Mouse (Mus musculus) midbrain, embryonic 12.5 days (tissue): ENCODE measurements around the gene Grn. TPM values are rescaled to one million over a fixed set of nuclear protein-coding genes. Genes with fewer than 3 reads are reported as not detected.
A peak's percentile ranks its signal among the peaks of the same experiment; 100 is the strongest.

Experiments
- ATAC-seq: fragments of 200-750 bp; cut with Nextera tagmentation; 2 replicates; pipeline ENCODE4 v1.8.0; 2017; ENCODE audit warnings: low read depth, moderate TSS enrichment, moderate library complexity; ENCODE audit not compliant: low FRiP score
- H3K27ac ChIP-seq: fragments of 300-500 bp; sonication (generic); replicated peaks from 2 replicates; pipeline ENCODE4 v1.5.1; 2016; ENCODE audit warnings: mild to moderate bottlenecking
- H3K27me3 ChIP-seq: fragments of 300-500 bp; sonication (generic); 2 replicates; pipeline ENCODE4 v1.6.1; 2016; ENCODE audit warnings: mild to moderate bottlenecking
- H3K36me3 ChIP-seq: fragments of 300-500 bp; sonication (generic); 2 replicates; pipeline ENCODE4 v1.6.1; 2016
- H3K4me1 ChIP-seq: fragments of 300-500 bp; sonication (generic); 2 replicates; pipeline ENCODE4 v1.6.1; 2016
- H3K4me2 ChIP-seq: fragments of 300-500 bp; sonication (generic); replicated peaks from 2 replicates; pipeline ENCODE4 v1.6.1; 2016; ENCODE audit warnings: mild to moderate bottlenecking, moderate library complexity
- H3K4me3 ChIP-seq: fragments of 300-500 bp; sonication (generic); 2 replicates; pipeline ENCODE4 v1.5.1; 2016; ENCODE audit warnings: mild to moderate bottlenecking
- H3K9ac ChIP-seq: fragments of 300-500 bp; sonication (generic); replicated peaks from 2 replicates; pipeline ENCODE4 v1.6.1; 2016; ENCODE audit warnings: mild to moderate bottlenecking, moderate library complexity
- H3K9me3 ChIP-seq: fragments of 300-500 bp; sonication (generic); 2 replicates; pipeline ENCODE4 v1.6.1; 2016; ENCODE audit warnings: mild to moderate bottlenecking
- WGBS: fragments of 180-500 bp; shearing (Covaris S2); methylation state at CpG from one replicate; pipeline ENCODE4 v1.1.7; 2016; 5-methylcytosine and 5-hydroxymethylcytosine counted together
- polyA plus RNA-seq: library from polyadenylated mRNA; unstranded; fragments of >200 nt; fragmentation: Nextera tagmentation; extraction: Ambion mirVana; gene quantifications from 2 replicates; pipeline ENCODE4 v1.2.1, GENCODE M21; 2016

Grn gene
- polyA plus RNA-seq, 1 experiment from 2014 or later: 82.7 TPM

GRCm38 (mm10) chr11:102446581-102447461 lies 16.7 kb downstream of the Grn start:
- ATAC-seq: peak; percentile 76
- peak overlapping the region; percentile 86 for H3K4me2 ChIP-seq
- H3K27me3 ChIP-seq: peaks cover 37% of the 10 kb centered on the region
- H3K4me3 ChIP-seq: peak overlapping the region; percentile 92
- H3K27ac ChIP-seq: peak overlapping the region; percentile 97
- H3K9me3 ChIP-seq: no peaks in the 10 kb centered on the region
- peak overlapping the region; percentile 99 for H3K9ac ChIP-seq
- peaks cover 42% of the 10 kb centered on the region for H3K4me1 ChIP-seq
- WGBS: under 1% methylated on average over 47 of the region's 49 CpGs
- peaks cover 18% of the 10 kb centered on the region for H3K36me3 ChIP-seq

GRCm38 (mm10) chr11:102447497-102447896 lies 17.4 kb downstream of the Grn start, which contains the start of gene Fam171a2:
Fam171a2 (minus strand) TSS chr11:102447682.
- peak within 1 kb of the TSS; percentile 86 for H3K4me2 ChIP-seq
- peaks cover 12% of the 10 kb centered on the region for H3K36me3 ChIP-seq
- ATAC-seq: peak; percentile 84
- H3K4me3 ChIP-seq: peak within 1 kb of the TSS; percentile 92
- H3K27me3 ChIP-seq: peaks cover 43% of the 10 kb centered on the region
- peaks cover 42% of the 10 kb centered on the region for H3K4me1 ChIP-seq
- H3K9ac ChIP-seq: peak within 1 kb of the TSS; percentile 99
- H3K9me3 ChIP-seq: no peaks in the 10 kb centered on the region
- WGBS: under 1% methylated on average over 40 of the region's 40 CpGs
- H3K27ac ChIP-seq: peak within 1 kb of the TSS; percentile 97

- H3K27ac ChIP-seq: no peak overlapping the region; the same call in 1 of the 2 replicates
- no peak for ATAC-seq
- 14% methylated on average over 8 of the region's 8 CpGs for WGBS
- peaks cover 44% of the 10 kb centered on the region for H3K27me3 ChIP-seq
- H3K9ac ChIP-seq: no peak overlapping the region
- H3K36me3 ChIP-seq: peaks cover 6% of the 10 kb centered on the region
- H3K4me3 ChIP-seq: no peak overlapping the region
- H3K4me1 ChIP-seq: peaks cover 42% of the 10 kb centered on the region
- no peaks in the 10 kb centered on the region for H3K9me3 ChIP-seq
- H3K4me2 ChIP-seq: no peak overlapping the region
Observed at GRCm38 (mm10) chr11:102448327-102448726, 18.2 kb downstream of the Grn start.

- no peaks in the 10 kb centered on the region for H3K36me3 ChIP-seq
- no peak overlapping the region for H3K4me3 ChIP-seq
- H3K27me3 ChIP-seq: peaks cover 45% of the 10 kb centered on the region
- no peak overlapping the region for H3K4me2 ChIP-seq
- H3K27ac ChIP-seq: no peak overlapping the region
- no peak for ATAC-seq
- WGBS: 43% methylated on average over 17 of the region's 17 CpGs
- H3K9me3 ChIP-seq: no peaks in the 10 kb centered on the region
- no peak overlapping the region for H3K9ac ChIP-seq
- H3K4me1 ChIP-seq: peaks cover 32% of the 10 kb centered on the region
Observed at GRCm38 (mm10) chr11:102449043-102450008, 19.2 kb downstream of the Grn start.

- Histone ChIP-seq H3K36me3 (no peaks in the 10 kb centered on the region), H3K9ac (no peak overlapping the region), H3K4me3 (no peak overlapping the region), H3K4me2 (no peak overlapping the region), H3K4me1 (peaks cover 23% of the 10 kb centered on the region), H3K9me3 (no peaks in the 10 kb centered on the region), H3K27me3 (peaks cover 66% of the 10 kb centered on the region), H3K27ac (no peak overlapping the region)
- 23% methylated on average over 10 of the region's 10 CpGs for WGBS
- no peak for ATAC-seq
Observed at GRCm38 (mm10) chr11:102453131-102453530, 23.0 kb downstream of the Grn start.

GRCm38 (mm10) chr11:102455740-102456396 lies 25.8 kb downstream of the Grn start:
- no peaks in the 10 kb centered on the region for H3K9me3 ChIP-seq
- H3K27me3 ChIP-seq: peaks cover 42% of the 10 kb centered on the region
- H3K27ac ChIP-seq: peak overlapping the region; percentile 43; the same call in 1 of the 2 replicates
- H3K4me3 ChIP-seq: peak overlapping the region; percentile 49
- ATAC-seq: peak; percentile 88
- no peaks in the 10 kb centered on the region for H3K36me3 ChIP-seq
- peak overlapping the region; percentile 43 for H3K9ac ChIP-seq
- peaks cover 21% of the 10 kb centered on the region for H3K4me1 ChIP-seq
- peak overlapping the region; percentile 73 for H3K4me2 ChIP-seq
- WGBS: under 1% methylated on average over 40 of the region's 40 CpGs

GRCm38 (mm10) chr11:102460541-102460940 lies 30.4 kb downstream of the Grn start:
- no peak overlapping the region for H3K4me3 ChIP-seq
- H3K27ac ChIP-seq: no peak overlapping the region
- no peaks in the 10 kb centered on the region for H3K36me3 ChIP-seq
- H3K4me1 ChIP-seq: peaks cover 15% of the 10 kb centered on the region
- peaks cover 39% of the 10 kb centered on the region for H3K27me3 ChIP-seq
- H3K9me3 ChIP-seq: no peaks in the 10 kb centered on the region
- no peak for ATAC-seq
- H3K9ac ChIP-seq: no peak overlapping the region
- no peak overlapping the region for H3K4me2 ChIP-seq
- WGBS: 61% methylated on average over 16 of the region's 16 CpGs

GRCm38 (mm10) chr11:102461764-102462163 lies 31.6 kb downstream of the Grn start:
- no peak overlapping the region for H3K4me3 ChIP-seq
- ATAC-seq: no peak
- no peak overlapping the region for H3K9ac ChIP-seq
- peaks cover 43% of the 10 kb centered on the region for H3K27me3 ChIP-seq
- no peaks in the 10 kb centered on the region for H3K36me3 ChIP-seq
- peaks cover 13% of the 10 kb centered on the region for H3K4me1 ChIP-seq
- WGBS: 86% methylated on average over 3 of the region's 3 CpGs
- H3K27ac ChIP-seq: no peak overlapping the region
- no peaks in the 10 kb centered on the region for H3K9me3 ChIP-seq
- no peak overlapping the region for H3K4me2 ChIP-seq

- no peak overlapping the region for H3K4me2 ChIP-seq
- H3K4me3 ChIP-seq: no peak overlapping the region
- no peaks in the 10 kb centered on the region for H3K9me3 ChIP-seq
- no peak for ATAC-seq
- H3K27me3 ChIP-seq: peaks cover 42% of the 10 kb centered on the region
- H3K4me1 ChIP-seq: peaks cover 20% of the 10 kb centered on the region
- no peak overlapping the region for H3K27ac ChIP-seq
- H3K9ac ChIP-seq: no peak overlapping the region
- no peaks in the 10 kb centered on the region for H3K36me3 ChIP-seq
- 92% methylated on average over 6 of the region's 6 CpGs for WGBS
Observed at GRCm38 (mm10) chr11:102464901-102465300, 34.8 kb downstream of the Grn start.

- H3K9me3 ChIP-seq: no peaks in the 10 kb centered on the region
- no peaks in the 10 kb centered on the region for H3K36me3 ChIP-seq
- peaks cover 20% of the 10 kb centered on the region for H3K4me1 ChIP-seq
- WGBS: 10% methylated on average over 26 of the region's 26 CpGs
- no peak overlapping the region; the same call in 1 of the 2 replicates for H3K9ac ChIP-seq
- H3K27ac ChIP-seq: no peak overlapping the region
- no peak overlapping the region for H3K4me3 ChIP-seq
- peaks cover 42% of the 10 kb centered on the region for H3K27me3 ChIP-seq
- H3K4me2 ChIP-seq: peak overlapping the region; percentile 22; the same call in 1 of the 2 replicates
- no peak for ATAC-seq
Observed at GRCm38 (mm10) chr11:102465713-102466436, 35.8 kb downstream of the Grn start.
